Mouse (Mus musculus) layer of hippocampus, postnatal 36 days (tissue): Measurements from ENCODE around the gene Luzp2. TPM values are rescaled to one million over a fixed set of nuclear protein-coding genes. Genes with fewer than 3 reads are reported as not detected.
"Not testable (repeated sequence)": the region's sequence is repeated elsewhere in the genome, so short reads cannot be mapped to it uniquely, and the experiment has no call there.

Experiments used
- DNase-seq, 2 experiments: peaks; one replicate each; pipeline ENCODE4 v3.0.0; 2022
- total RNA-seq, 2 experiments: library from RNA; stranded (reverse); gene quantifications; 2 replicates each; pipeline ENCODE4 v1.2.3; 2021

Gene Luzp2
- total RNA-seq, 2 experiments from 2014 or later, result 61.9 to 63.8 TPM

GRCm38 (mm10) chr7:55009173-55009771, 174.0 kb downstream of the Luzp2 start:
- no peak for DNase-seq

DNA sequence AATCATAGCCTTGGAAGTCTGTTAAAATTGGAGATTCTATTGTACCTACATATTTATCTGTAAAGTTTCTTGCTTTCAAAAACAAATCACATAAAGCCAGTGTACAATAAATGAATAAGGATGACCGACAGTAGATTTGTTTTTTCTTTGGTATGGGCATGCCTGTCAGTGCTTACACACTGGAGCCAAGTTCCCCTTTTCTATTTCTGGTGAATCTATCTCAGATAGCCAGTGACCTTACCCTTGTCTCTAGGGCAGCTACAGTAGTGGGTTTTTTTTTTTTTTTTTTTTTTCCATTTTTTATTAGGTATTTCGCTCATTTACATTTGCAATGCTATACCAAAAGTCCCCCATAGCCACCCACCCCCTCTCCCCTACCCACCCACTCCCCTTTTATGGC, 298.6 kb downstream of the Luzp2 start:
- not testable (repeated sequence) for DNase-seq

- DNase-seq, result no peak
These were observed 353.6 kb downstream of the Luzp2 start for GRCm38 (mm10) chr7:55188927-55189326.

DNA sequence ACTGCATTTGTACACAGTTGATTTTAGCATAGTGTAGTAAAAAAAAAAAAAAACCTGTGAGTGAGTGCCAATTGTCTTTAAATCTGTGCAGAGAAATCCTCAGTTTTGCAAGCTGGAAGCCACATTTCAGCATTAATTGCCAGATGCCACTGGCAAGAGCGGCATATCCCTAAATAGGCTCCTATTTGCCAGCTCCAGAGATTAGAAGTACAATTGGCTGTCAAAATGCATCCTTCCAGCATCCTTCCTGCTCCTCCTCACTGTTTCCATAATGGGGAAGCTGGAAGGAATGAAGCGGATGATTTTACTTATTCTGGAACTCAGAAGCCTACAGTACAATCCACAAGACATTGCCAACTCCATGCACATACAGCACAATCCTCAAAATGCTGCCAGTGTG, 354.2 kb downstream of the Luzp2 start:
- peak; percentile 55 to 58 for DNase-seq

DNA sequence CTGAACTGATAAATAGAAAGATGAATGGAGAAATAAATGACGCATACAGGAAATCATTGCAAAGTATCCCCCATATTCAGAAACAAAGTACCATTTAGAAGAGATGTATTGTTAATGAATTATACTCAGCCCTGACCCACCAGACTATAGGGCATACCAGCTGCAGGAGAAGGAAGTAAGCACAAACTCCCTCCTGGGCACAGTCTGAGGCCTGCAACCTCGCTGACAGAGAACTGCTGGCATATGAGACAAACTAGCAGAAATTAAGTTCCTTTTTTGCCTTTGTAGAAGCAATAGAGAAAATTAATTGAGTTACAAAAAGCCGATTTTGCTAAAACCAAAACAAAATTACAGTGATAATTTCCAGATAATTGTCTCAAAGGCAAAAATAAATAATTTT, 355.4 kb downstream of the Luzp2 start:
- no peak for DNase-seq

GRCm38 (mm10) chr7:55198806-55199205, 363.5 kb downstream of the Luzp2 start:
- no peak for DNase-seq

DNA sequence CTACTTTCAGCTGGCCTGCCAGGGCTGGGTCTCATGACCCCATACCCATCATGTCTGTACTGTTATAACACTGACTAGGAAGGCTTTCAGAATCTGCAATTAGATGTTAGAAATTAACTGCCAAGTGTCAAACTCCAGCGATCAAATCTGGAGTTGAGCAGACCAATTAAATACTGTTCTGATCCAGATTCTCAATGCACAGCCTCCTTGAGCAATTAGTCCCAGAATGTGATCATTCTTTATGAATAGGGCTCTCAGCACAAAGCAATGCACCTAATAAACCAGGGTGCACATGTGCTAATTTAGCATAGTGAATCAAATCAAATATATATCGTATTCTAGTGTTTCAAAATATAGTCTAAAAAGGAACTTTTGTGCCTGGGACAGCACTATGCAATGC, 387.7 kb downstream of the Luzp2 start:
- no peak for DNase-seq

DNA sequence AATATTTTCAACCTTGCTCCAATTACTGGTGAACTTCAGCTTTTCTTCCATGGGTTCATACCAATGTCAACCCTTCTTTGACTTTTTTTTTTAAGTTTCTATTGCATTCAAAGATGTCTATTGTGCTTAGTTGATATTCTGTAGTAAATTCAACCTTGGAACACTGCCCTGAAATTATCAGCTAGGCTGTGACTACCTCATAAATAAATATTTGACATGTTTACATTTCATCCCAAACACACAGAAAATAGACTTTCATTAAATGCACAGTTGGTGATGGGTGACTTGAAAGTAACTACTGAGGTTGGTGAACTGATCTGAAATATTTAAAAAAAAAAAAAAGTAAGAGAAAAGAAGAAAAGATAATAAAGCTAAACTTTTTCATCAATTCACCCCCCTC, 394.1 kb downstream of the Luzp2 start:
- no peak for DNase-seq
